In genomic region chr17:90141602-90142001, GRCm38 (mm10) we compare ENCODE assay signal across 9 mouse cellular contexts.
A peak's percentile ranks its signal among the peaks of the same experiment; 100 is the strongest.
DNase-seq lines count a peak whose midpoint lies in the region; ATAC-seq and TF ChIP-seq lines count a peak whose summit lies in the region.
"Had no signal": no experiment of that assay in that cellular context is flagged by ENCODE, and none has a peak within 500 bp of the region (broad histone marks: within the 10 kb centered on the region; RNA-seq: fewer than 3 reads in every experiment).

No protein-coding gene starts in this region.

- H3K4me1 ChIP-seq in forebrain, embryonic 11.5 days (replicated peaks; ENCODE audit: control insufficient read depth, insufficient read depth, low read length): no peaks in the 10 kb centered on the region
- H3K4me1 ChIP-seq in forebrain, embryonic 15.5 days: no peaks in the 10 kb centered on the region
- no peaks in the 10 kb centered on the region for H3K4me1 ChIP-seq in midbrain, postnatal 0 days (ENCODE audit: insufficient read depth, low read length)
- H3K4me1 ChIP-seq in midbrain, embryonic 16.5 days (ENCODE audit: control insufficient read depth, insufficient read depth, low read length): no peaks in the 10 kb centered on the region
- H3K4me1 ChIP-seq: megakaryocyte, embryonic 14.5 days had no signal

- no peaks in the 10 kb centered on the region for H3K36me3 ChIP-seq in forebrain, embryonic 11.5 days (ENCODE audit: control insufficient read depth, insufficient read depth, low read length)
- H3K36me3 ChIP-seq in forebrain, embryonic 15.5 days: no peaks in the 10 kb centered on the region
- no peaks in the 10 kb centered on the region for H3K36me3 ChIP-seq in midbrain, postnatal 0 days (ENCODE audit: insufficient read depth, low read length)
- H3K36me3 ChIP-seq in midbrain, embryonic 16.5 days (ENCODE audit: control insufficient read depth, insufficient read depth, low read length): no peaks in the 10 kb centered on the region

- DNase-seq in forebrain, embryonic 11.5 days (ENCODE audit: low spot score): peak; percentile 51
- DNase-seq in midbrain, postnatal 0 days (ENCODE audit: low spot score): no peak
- peak; percentile 66 to 72 for DNase-seq in cerebellum, postnatal 10 days
- DNase-seq in retina, postnatal 1 day: peak; percentile 27
- no peak for DNase-seq in frontal cortex, postnatal 36 days (ENCODE audit: low spot score in 2 of 2)
- DNase-seq in gastrocnemius, postnatal 14 days: no peak

- intact Hi-C loops in gastrocnemius, postnatal 14 days (cut with DNase I; ENCODE audit: low total_unique reads): no loop called here

- H3K27me3 ChIP-seq in forebrain, embryonic 11.5 days (ENCODE audit: control insufficient read depth, insufficient read depth, low read length): no peaks in the 10 kb centered on the region
- H3K27me3 ChIP-seq in forebrain, embryonic 15.5 days: 0 out of 2 replicates have a peak, but pooled peaks cover 2% of the 10 kb centered on the region
- H3K27me3 ChIP-seq in midbrain, postnatal 0 days (ENCODE audit: insufficient read depth, low read length): no peaks in the 10 kb centered on the region
- H3K27me3 ChIP-seq in midbrain, embryonic 16.5 days (ENCODE audit: control insufficient read depth, insufficient read depth, low read depth, low read length): no peaks in the 10 kb centered on the region
- H3K27me3 ChIP-seq: megakaryocyte, embryonic 14.5 days had no signal

- WGBS in forebrain, embryonic 11.5 days: 50% methylated on average over 4 of the region's 4 CpGs
- WGBS in forebrain, embryonic 15.5 days: 54% methylated on average over 4 of the region's 4 CpGs
- 55% methylated on average over 4 of the region's 4 CpGs for WGBS in midbrain, postnatal 0 days
- WGBS in midbrain, embryonic 16.5 days: 52% methylated on average over 4 of the region's 4 CpGs

- TF ChIP-seq CTCF in midbrain, postnatal 0 days (IDR thresholded peaks at IDR 0.05): peak; percentile 32; the same call in 1 of the 2 replicates

- H3K27ac ChIP-seq in forebrain, embryonic 11.5 days (ENCODE audit: low read depth, low read length): no peak overlapping the region
- H3K27ac ChIP-seq in forebrain, embryonic 15.5 days (replicated peaks): no peak overlapping the region
- H3K27ac ChIP-seq in midbrain, postnatal 0 days (ENCODE audit: low read depth, low read length): no peak overlapping the region
- no peak overlapping the region for H3K27ac ChIP-seq in midbrain, embryonic 16.5 days (ENCODE audit: low read length)

- no peak for ATAC-seq in forebrain, embryonic 11.5 days (replicated peaks; ENCODE audit: low FRiP score)
- no peak for ATAC-seq in forebrain, embryonic 15.5 days (replicated peaks)
- ATAC-seq in midbrain, postnatal 0 days (ENCODE audit: low FRiP score): no peak
- ATAC-seq in midbrain, embryonic 16.5 days: no peak

- no peak overlapping the region for H3K4me2 ChIP-seq in forebrain, embryonic 11.5 days (ENCODE audit: low read depth, low read length, severe bottlenecking)
- H3K4me2 ChIP-seq in forebrain, embryonic 15.5 days (replicated peaks): no peak overlapping the region
- H3K4me2 ChIP-seq in midbrain, postnatal 0 days (ENCODE audit: low read depth, low read length, poor library complexity, severe bottlenecking): no peak overlapping the region
- no peak overlapping the region for H3K4me2 ChIP-seq in midbrain, embryonic 16.5 days (ENCODE audit: low read length)

- no peak overlapping the region for H3K4me3 ChIP-seq in forebrain, embryonic 11.5 days (ENCODE audit: low read depth, low read length)
- no peak overlapping the region for H3K4me3 ChIP-seq in forebrain, embryonic 15.5 days
- no peak overlapping the region for H3K4me3 ChIP-seq in midbrain, postnatal 0 days (ENCODE audit: low read depth, low read length)
- H3K4me3 ChIP-seq in midbrain, embryonic 16.5 days (ENCODE audit: low read depth, low read length): no peak overlapping the region
- H3K4me3 ChIP-seq: megakaryocyte, embryonic 14.5 days had no signal

- no peaks in the 10 kb centered on the region for H3K9me3 ChIP-seq in forebrain, embryonic 11.5 days (ENCODE audit: control insufficient read depth, low read length)
- no peaks in the 10 kb centered on the region for H3K9me3 ChIP-seq in forebrain, embryonic 15.5 days
- no peaks in the 10 kb centered on the region for H3K9me3 ChIP-seq in midbrain, postnatal 0 days (ENCODE audit: low read length)
- H3K9me3 ChIP-seq in midbrain, embryonic 16.5 days (replicated peaks; ENCODE audit: control insufficient read depth, low read length, poor library complexity, severe bottlenecking): no peaks in the 10 kb centered on the region
- H3K9me3 ChIP-seq: megakaryocyte, embryonic 14.5 days had no signal

- no peak overlapping the region for H3K9ac ChIP-seq in forebrain, embryonic 11.5 days (ENCODE audit: low read length)
- no peak overlapping the region for H3K9ac ChIP-seq in forebrain, embryonic 15.5 days (replicated peaks)
- no peak overlapping the region for H3K9ac ChIP-seq in midbrain, postnatal 0 days (replicated peaks; ENCODE audit: low read length, poor library complexity, severe bottlenecking)
- H3K9ac ChIP-seq in midbrain, embryonic 16.5 days (ENCODE audit: low read depth, low read length): no peak overlapping the region

Comparison
In these comparisons a context has a peak if more than half of its experiments do, and no peak if none do; other contexts are left out.
1. DNase-seq: peak in forebrain, embryonic 11.5 days (single experiment), cerebellum, postnatal 10 days (2 of 2) and retina, postnatal 1 day (single experiment); none in midbrain, postnatal 0 days (single experiment), frontal cortex, postnatal 36 days (0 of 2) and gastrocnemius, postnatal 14 days (single experiment).